Mouse (Mus musculus): ENCODE measurements around the gene Ptdss2. TPM values are rescaled to one million over a fixed set of nuclear protein-coding genes. Genes with fewer than 3 reads are reported as not detected.

The Ptdss2 gene
- total and polyA plus RNA-seq, 2 experiments from 2014 or later = 24.9 to 78.3 TPM

DNA sequence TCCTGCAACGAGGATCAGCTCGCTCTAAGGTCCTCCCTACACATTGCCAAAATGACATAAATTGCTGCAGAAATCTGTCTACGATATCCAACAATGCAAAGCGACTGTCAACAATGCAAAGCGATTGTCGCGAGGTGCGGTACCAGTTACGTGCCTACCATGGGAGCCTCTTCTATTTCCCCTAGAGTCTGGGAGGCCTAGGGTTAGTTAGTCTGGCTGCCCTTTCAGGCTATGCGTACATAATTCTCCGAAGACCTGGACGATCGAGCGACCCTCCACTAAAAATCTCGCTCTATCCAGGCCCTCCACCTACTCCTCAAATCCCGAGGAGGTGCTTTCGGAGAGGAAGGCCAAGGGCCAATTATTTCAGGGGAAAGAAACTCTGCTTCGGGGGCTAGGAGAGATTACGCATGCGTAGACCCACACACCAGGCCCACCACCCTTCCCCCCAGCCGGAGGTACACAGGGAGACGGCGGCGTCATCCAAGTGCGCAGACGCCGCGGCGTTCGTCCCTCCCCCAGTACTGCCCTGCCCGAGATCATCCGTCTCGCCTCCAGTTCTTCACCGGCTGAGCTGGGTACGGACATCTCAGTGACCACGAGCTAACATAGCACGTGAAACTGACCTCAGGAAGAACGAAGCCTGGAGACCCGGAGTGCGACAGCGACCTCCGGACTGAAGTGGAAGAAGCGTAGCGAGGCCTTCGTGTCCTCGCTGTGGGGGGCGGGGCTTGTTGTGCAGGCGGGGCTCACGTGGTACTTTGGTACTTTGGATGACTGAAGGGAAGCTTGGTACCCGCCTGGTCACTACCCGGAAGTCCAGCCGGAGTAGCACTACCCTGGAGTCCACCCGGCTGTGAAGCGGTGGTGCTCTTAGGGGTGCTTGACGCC lies 50.2 kb downstream of the Ptdss2 start, which contains the start of gene Rnh1:
Gene Rnh1 (minus strand): TSS at position 742 of the 891 bp plus-strand sequence.
- peaks cover 8% of the 10 kb centered on the region; the same call in 1 of the 2 replicates for H3K4me1 ChIP-seq (ENCODE audit: insufficient read depth)
- peak within 1 kb of the TSS; percentile 72 for H3K4me2 ChIP-seq (ENCODE audit: low read depth)
- peak within 1 kb of the TSS; percentile 95 for H3K27ac ChIP-seq (ENCODE audit: low read depth, low read length)
- no peaks in the 10 kb centered on the region for H3K27me3 ChIP-seq (ENCODE audit: insufficient read depth, low read length)
- peak within 1 kb of the TSS; percentile 58 for H3K4me3 ChIP-seq (ENCODE audit: low read depth, low read length)
- WGBS = 2% methylated on average over 55 of the region's 55 CpGs
- H3K36me3 ChIP-seq (ENCODE audit: insufficient read depth) = no peaks in the 10 kb centered on the region
- H3K9me3 ChIP-seq (ENCODE audit: low read length) = no peaks in the 10 kb centered on the region
- DNase-seq (peak; percentile 98), ATAC-seq (peak; percentile 99)
- 0 out of 2 replicates have a peak, but pooled peaks have one; percentile 3 for TF ChIP-seq CTCF (IDR thresholded peaks at IDR 0.05; ENCODE audit: low read depth)
- peak within 1 kb of the TSS; percentile 73 for H3K9ac ChIP-seq

DNA sequence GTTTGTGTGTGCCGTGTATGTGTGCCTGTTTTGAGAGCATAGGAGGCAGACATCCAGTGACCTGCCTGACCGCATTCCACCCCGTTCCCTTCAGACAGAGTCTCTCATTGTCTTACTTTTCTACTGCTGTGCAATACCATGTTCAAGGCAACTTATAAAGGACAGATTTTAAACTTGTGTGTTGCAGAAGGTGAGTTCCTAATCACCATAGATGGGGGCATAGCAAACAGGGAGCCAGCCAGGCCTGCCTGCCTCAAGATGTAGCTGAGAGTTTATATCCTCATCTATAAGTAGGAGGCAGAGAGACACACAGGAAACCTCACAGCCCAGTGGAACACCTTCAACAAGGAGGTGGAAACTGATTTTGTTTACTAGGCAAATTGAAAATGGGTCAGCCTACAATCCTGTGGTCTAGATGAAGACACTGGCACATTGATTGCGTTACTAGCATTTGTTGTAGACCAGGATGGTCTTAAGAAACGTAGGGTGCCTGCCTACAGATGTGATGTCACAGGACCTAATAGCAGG lies 51.2 kb downstream of the Ptdss2 start:
- no peak for TF ChIP-seq CTCF (IDR thresholded peaks at IDR 0.05; ENCODE audit: low read depth)
- no peak for DNase-seq
- 87% methylated on average over 5 of the region's 5 CpGs for whole genome bisulfite sequencing
- Histone ChIP-seq H3K9ac (peak overlapping the region; percentile 73), H3K4me2 (ENCODE audit: low read depth) (peak overlapping the region; percentile 72), H3K4me1 (ENCODE audit: insufficient read depth) (0 out of 2 replicates have a peak, but pooled peaks cover 3% of the 10 kb centered on the region), H3K4me3 (ENCODE audit: low read depth, low read length) (peak overlapping the region; percentile 58), H3K27me3 (ENCODE audit: insufficient read depth, low read length) (no peaks in the 10 kb centered on the region), H3K36me3 (ENCODE audit: insufficient read depth) (no peaks in the 10 kb centered on the region), H3K9me3 (ENCODE audit: low read length) (no peaks in the 10 kb centered on the region), H3K27ac (ENCODE audit: low read depth, low read length) (peak overlapping the region; percentile 95; the same call in 1 of the 2 replicates)
- no peak for ATAC-seq

DNA sequence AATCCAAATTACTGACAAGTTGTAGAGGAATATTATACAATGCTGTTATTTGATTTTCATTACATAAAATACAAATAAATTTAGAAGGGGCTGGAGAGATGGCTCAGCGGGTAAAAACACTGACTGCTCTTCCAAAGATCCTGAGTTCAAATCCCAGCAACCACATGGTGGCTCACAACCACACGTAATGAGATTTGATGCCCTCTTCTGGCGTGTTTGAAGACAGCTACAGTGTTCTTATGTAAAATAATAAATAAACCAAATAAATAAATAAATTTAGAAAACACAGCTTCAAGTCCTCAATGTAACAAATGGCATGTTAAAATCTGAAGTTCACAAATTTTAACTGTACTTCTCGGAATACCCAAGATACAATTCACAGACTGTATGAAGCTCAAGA lies 52.9 kb downstream of the Ptdss2 start:
- no peak overlapping the region for H3K9ac ChIP-seq
- WGBS = 83% methylated on average over 4 of the region's 4 CpGs
- H3K4me2 ChIP-seq (ENCODE audit: low read depth) = no peak overlapping the region
- H3K27me3 ChIP-seq (ENCODE audit: insufficient read depth, low read length) = no peaks in the 10 kb centered on the region
- H3K27ac ChIP-seq (ENCODE audit: low read depth, low read length) = no peak overlapping the region
- H3K36me3 ChIP-seq (ENCODE audit: insufficient read depth) = no peaks in the 10 kb centered on the region
- DNase-seq (no peak), ATAC-seq (no peak)
- no peaks in the 10 kb centered on the region for H3K4me1 ChIP-seq (ENCODE audit: insufficient read depth)
- H3K4me3 ChIP-seq (ENCODE audit: low read depth, low read length) = no peak overlapping the region
- H3K9me3 ChIP-seq (ENCODE audit: low read length) = no peaks in the 10 kb centered on the region
- TF ChIP-seq CTCF (IDR thresholded peaks at IDR 0.05; ENCODE audit: low read depth) = peak; percentile 26; the same call in 1 of the 2 replicates

DNA sequence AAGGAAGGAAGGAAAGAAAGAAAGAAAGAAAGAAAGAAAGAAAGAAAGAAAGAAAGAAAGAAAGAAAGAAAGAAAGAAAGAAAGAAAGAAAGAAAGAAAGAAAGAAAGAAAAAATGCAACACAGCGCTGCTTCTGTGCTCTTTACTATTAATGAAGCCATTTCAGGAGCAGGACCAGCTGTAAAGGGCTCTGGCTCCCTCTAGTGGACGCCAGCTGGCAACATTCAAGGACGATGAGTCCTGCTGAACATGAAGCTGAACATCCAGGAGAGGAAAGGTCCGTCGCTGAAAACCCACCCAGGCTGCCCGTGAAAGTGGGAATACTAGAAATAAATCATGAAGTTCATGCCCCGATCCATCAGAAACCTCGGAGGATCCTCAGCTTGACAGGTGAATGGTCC lies 54.0 kb downstream of the Ptdss2 start:
- no peak overlapping the region for H3K9ac ChIP-seq

DNA sequence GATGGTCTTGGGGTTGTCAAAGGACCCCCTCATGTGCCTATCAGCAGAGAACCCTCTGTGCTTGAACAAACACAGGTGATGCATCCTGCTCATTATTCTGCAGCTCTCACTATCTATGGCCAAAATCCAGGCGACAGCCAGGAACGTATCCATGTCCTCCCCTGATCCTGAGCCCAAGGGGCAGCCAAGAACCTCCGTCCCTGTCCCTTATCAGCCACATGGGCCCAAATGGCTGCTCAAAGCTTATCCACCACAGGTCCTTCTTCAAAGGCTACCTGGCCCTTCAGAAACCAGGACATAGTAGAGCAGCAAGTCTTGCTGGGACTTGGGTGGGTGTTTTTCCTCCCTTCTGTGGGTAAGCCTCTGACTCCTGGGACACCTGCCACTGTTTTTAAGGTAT lies 66.0 kb downstream of the Ptdss2 start:
- no peaks in the 10 kb centered on the region for H3K27me3 ChIP-seq (ENCODE audit: insufficient read depth, low read length)
- peaks cover 35% of the 10 kb centered on the region for H3K36me3 ChIP-seq (ENCODE audit: insufficient read depth)
- no peak overlapping the region for H3K4me3 ChIP-seq (ENCODE audit: low read depth, low read length)
- DNase-seq = no peak
- 82% methylated on average over 3 of the region's 3 CpGs for WGBS
- no peak overlapping the region for H3K4me2 ChIP-seq (ENCODE audit: low read depth)
- no peaks in the 10 kb centered on the region for H3K9me3 ChIP-seq (ENCODE audit: low read length)
- no peak for ATAC-seq
- H3K27ac ChIP-seq (ENCODE audit: low read depth, low read length) = no peak overlapping the region
- peaks cover 7% of the 10 kb centered on the region; the same call in 1 of the 2 replicates for H3K4me1 ChIP-seq (ENCODE audit: insufficient read depth)
- no peak for TF ChIP-seq CTCF (IDR thresholded peaks at IDR 0.05; ENCODE audit: low read depth)
- H3K9ac ChIP-seq = no peak overlapping the region

More for the DNA sequence above, 54.0 kb downstream of the Ptdss2 start:
- H3K4me2 ChIP-seq (ENCODE audit: low read depth) = no peak overlapping the region
- peak; percentile 92 for DNase-seq
- TF ChIP-seq CTCF (IDR thresholded peaks at IDR 0.05; ENCODE audit: low read depth) = peak; percentile 94
- no peak overlapping the region for H3K4me3 ChIP-seq (ENCODE audit: low read depth, low read length)
- H3K36me3 ChIP-seq (ENCODE audit: insufficient read depth) = no peaks in the 10 kb centered on the region
- ATAC-seq = peak; percentile 45; the same call in 1 of the 2 replicates
- no peak overlapping the region for H3K27ac ChIP-seq (ENCODE audit: low read depth, low read length)
- no peaks in the 10 kb centered on the region for H3K4me1 ChIP-seq (ENCODE audit: insufficient read depth)
- no peaks in the 10 kb centered on the region for H3K9me3 ChIP-seq (ENCODE audit: low read length)
- H3K27me3 ChIP-seq (ENCODE audit: insufficient read depth, low read length) = no peaks in the 10 kb centered on the region
- 1% methylated on average over 8 of the region's 8 CpGs for WGBS

DNA sequence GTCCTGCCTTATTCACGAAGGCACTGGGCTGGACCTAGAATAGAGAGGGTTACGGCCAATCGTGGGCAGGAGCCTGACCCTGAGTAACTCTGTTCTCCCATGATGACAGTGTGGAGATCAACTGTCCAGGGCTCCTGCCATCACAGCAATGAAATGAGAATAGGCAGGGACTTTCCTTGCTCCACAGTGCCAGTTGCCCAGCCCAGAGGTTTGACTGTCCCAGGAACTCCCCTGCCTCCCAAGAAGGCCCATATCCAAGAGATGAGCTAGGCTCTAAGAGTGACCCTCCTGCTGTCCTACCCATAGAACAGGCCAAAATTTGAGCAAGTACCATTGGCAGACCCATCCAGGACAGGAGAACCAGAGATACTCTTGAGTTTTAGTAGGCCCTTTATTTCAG lies 66.6 kb downstream of the Ptdss2 start:
- no peak for ATAC-seq
- Histone ChIP-seq H3K27ac (ENCODE audit: low read depth, low read length) (no peak overlapping the region), H3K36me3 (ENCODE audit: insufficient read depth) (peaks cover 35% of the 10 kb centered on the region), H3K27me3 (ENCODE audit: insufficient read depth, low read length) (no peaks in the 10 kb centered on the region), H3K4me2 (ENCODE audit: low read depth) (no peak overlapping the region), H3K4me1 (ENCODE audit: insufficient read depth) (peaks cover 7% of the 10 kb centered on the region; the same call in 1 of the 2 replicates), H3K9me3 (ENCODE audit: low read length) (no peaks in the 10 kb centered on the region), H3K4me3 (ENCODE audit: low read depth, low read length) (no peak overlapping the region), H3K9ac (no peak overlapping the region)
- TF ChIP-seq CTCF (IDR thresholded peaks at IDR 0.05; ENCODE audit: low read depth) = no peak
- no peak for DNase-seq
- WGBS = 93% methylated on average over 3 of the region's 3 CpGs

DNA sequence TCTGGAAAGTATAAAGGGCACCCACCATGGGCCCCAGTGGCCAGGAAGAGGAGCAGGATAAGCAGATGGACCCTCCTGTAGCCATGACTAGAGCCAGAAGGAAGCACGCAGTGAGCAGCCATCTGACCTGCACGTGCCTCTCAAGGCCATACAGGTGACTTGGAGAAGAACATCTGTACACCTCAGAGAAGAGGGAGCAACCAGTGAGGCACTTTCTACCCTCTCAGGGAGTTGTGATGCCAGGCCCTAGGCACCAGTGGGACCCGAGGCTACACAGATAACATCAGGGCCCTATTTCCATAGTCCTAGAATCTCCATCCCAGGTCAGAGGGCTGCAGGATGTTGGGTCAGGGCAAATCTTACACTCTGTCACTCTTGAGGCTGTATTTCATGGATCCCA lies 68.0 kb downstream of the Ptdss2 start:
- Histone ChIP-seq H3K4me1 (ENCODE audit: insufficient read depth) (peaks cover 9% of the 10 kb centered on the region), H3K9me3 (ENCODE audit: low read length) (no peaks in the 10 kb centered on the region), H3K4me2 (ENCODE audit: low read depth) (no peak overlapping the region), H3K27me3 (ENCODE audit: insufficient read depth, low read length) (no peaks in the 10 kb centered on the region), H3K36me3 (ENCODE audit: insufficient read depth) (peaks cover 35% of the 10 kb centered on the region), H3K4me3 (ENCODE audit: low read depth, low read length) (no peak overlapping the region), H3K9ac (no peak overlapping the region), H3K27ac (ENCODE audit: low read depth, low read length) (no peak overlapping the region)
- no peak for DNase-seq
- no peak for ATAC-seq
- no peak for TF ChIP-seq CTCF (IDR thresholded peaks at IDR 0.05; ENCODE audit: low read depth)
- whole genome bisulfite sequencing = 95% methylated on average over 3 of the region's 3 CpGs

Measured in forebrain, postnatal 0 days (tissue).